Mouse (Mus musculus) retina, postnatal 7 days (tissue): ENCODE measurements at regions not wholly inside any gene's neighbourhood (a gene's known extent, or its start where the extent isn't known, plus 50 kb on each side); places are given as distances from the start of the nearest gene placed in this dataset.

Experiments used
- DNase-seq: peaks from one replicate; pipeline ENCODE4 v3.0.0-alpha.2; 2012; ENCODE audit warnings: low read depth, low spot score

- DNase-seq = no peak
These were observed 588.6 kb downstream of the Tox3 start for GRCm38 (mm10) chr8:89759531-89759930.

GRCm38 (mm10) chr8:89758695-89759094, 589.4 kb downstream of the Tox3 start:
- no peak for DNase-seq

- no peak for DNase-seq
These were observed 592.2 kb downstream of the Tox3 start for GRCm38 (mm10) chr8:89755951-89756350.

GRCm38 (mm10) chr8:89751201-89751600, 596.9 kb downstream of the Tox3 start:
- DNase-seq = no peak

- no peak for DNase-seq
These were observed 600.4 kb downstream of the Tox3 start for GRCm38 (mm10) chr8:89747726-89748125.

- peak; percentile 11 for DNase-seq
These were observed 603.7 kb downstream of the Tox3 start for GRCm38 (mm10) chr8:89744267-89745028.

- DNase-seq = no peak
These were observed 609.5 kb downstream of the Tox3 start for GRCm38 (mm10) chr8:89738657-89739056.

GRCm38 (mm10) chr8:89737636-89738035, 610.5 kb downstream of the Tox3 start:
- no peak for DNase-seq

GRCm38 (mm10) chr8:89727252-89727651, 620.9 kb downstream of the Tox3 start:
- DNase-seq = no peak

GRCm38 (mm10) chr8:89721684-89722305, 626.3 kb downstream of the Tox3 start:
- no peak for DNase-seq

GRCm38 (mm10) chr8:89713880-89714279, 634.3 kb downstream of the Tox3 start:
- no peak for DNase-seq

- DNase-seq = no peak
These were observed 640.7 kb downstream of the Tox3 start for GRCm38 (mm10) chr8:89707341-89707928.

GRCm38 (mm10) chr8:89685696-89686095, 641.7 kb upstream of the Sall1 start:
- no peak for DNase-seq

GRCm38 (mm10) chr8:89680937-89681336, 637.0 kb upstream of the Sall1 start:
- no peak for DNase-seq

GRCm38 (mm10) chr8:89680341-89680740, 636.4 kb upstream of the Sall1 start:
- no peak for DNase-seq

GRCm38 (mm10) chr8:89679551-89679950, 635.6 kb upstream of the Sall1 start:
- no peak for DNase-seq

GRCm38 (mm10) chr8:89677266-89677665, 633.3 kb upstream of the Sall1 start:
- DNase-seq = no peak

GRCm38 (mm10) chr8:89673911-89674310, 629.9 kb upstream of the Sall1 start:
- no peak for DNase-seq

GRCm38 (mm10) chr8:89672631-89673030, 628.7 kb upstream of the Sall1 start:
- DNase-seq = no peak

- no peak for DNase-seq
These were observed 621.1 kb upstream of the Sall1 start for GRCm38 (mm10) chr8:89664911-89665689.

- DNase-seq = no peak
These were observed 619.9 kb upstream of the Sall1 start for GRCm38 (mm10) chr8:89663859-89664258.
